In the genomic region with DNA sequence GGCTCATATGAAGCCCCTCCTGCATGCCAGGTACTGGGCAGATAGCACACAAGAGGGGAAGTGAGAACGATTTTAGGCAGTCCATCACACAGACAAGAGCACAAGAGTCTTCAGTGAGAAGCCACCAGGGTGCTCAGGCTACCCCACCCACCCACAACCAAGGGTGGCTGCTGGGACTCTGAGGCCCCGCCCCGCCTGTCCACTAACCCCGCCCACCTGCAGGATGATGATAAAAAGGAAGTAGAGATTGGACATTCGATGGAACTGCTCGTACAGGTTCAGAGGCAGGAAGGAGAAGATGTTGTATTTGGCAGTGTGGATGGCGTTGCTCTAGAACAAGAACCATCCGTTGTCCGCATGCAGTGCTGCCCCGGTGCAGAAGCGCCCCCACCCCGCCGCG, we compare ENCODE assay signal across 8 mouse cellular contexts. TPM values are rescaled to one million over a fixed set of nuclear protein-coding genes. Genes with fewer than 3 reads are reported as not detected.
DNase-seq lines count a peak whose midpoint lies in the region; ATAC-seq and TF ChIP-seq lines count a peak whose summit lies in the region.

No protein-coding gene starts in this region.

- H3K4me3 ChIP-seq in heart, embryonic 11.5 days (ENCODE audit: low read depth, low read length): peak overlapping the region; percentile 13
- H3K4me3 ChIP-seq in G1E (ENCODE audit: low read depth, low read length): peak overlapping the region; percentile 69
- no peak overlapping the region for H3K4me3 ChIP-seq in midbrain, embryonic 14.5 days (replicated peaks; ENCODE audit: low read depth, low read length)

- ATAC-seq in heart, embryonic 11.5 days (replicated peaks; ENCODE audit: insufficient number of reproducible peaks, low FRiP score, low TSS enrichment): no peak
- no peak for ATAC-seq in G1E (ENCODE audit: extremely low read depth, insufficient number of reproducible peaks, low FRiP score, poor library complexity, severe bottlenecking)
- peak; percentile 45 for ATAC-seq in granulocyte monocyte progenitor cell, adult 5-6 weeks (replicated peaks; ENCODE audit: poor library complexity, severe bottlenecking)
- no peak for ATAC-seq in midbrain, embryonic 14.5 days (ENCODE audit: low FRiP score, low TSS enrichment)

- intact Hi-C loops in gastrocnemius, postnatal 36 days (cut with DNase I): no loop called here

- peak overlapping the region; percentile 6; the same call in 1 of the 2 replicates for H3K9ac ChIP-seq in heart, embryonic 11.5 days (ENCODE audit: low read depth, low read length)
- no peak overlapping the region for H3K9ac ChIP-seq in midbrain, embryonic 14.5 days (replicated peaks; ENCODE audit: low read length)

- H3K4me1 ChIP-seq in heart, embryonic 11.5 days (ENCODE audit: control insufficient read depth, insufficient read depth, low read length): peaks cover 5% of the 10 kb centered on the region; the same call in 1 of the 2 replicates
- H3K4me1 ChIP-seq in G1E (ENCODE audit: insufficient read depth, low read depth, low read length): peaks cover 59% of the 10 kb centered on the region
- no peaks in the 10 kb centered on the region for H3K4me1 ChIP-seq in midbrain, embryonic 14.5 days (ENCODE audit: control insufficient read depth, insufficient read depth, low read length)

- H3K27me3 ChIP-seq in heart, embryonic 11.5 days (ENCODE audit: control insufficient read depth, insufficient read depth, low read length): peaks cover 26% of the 10 kb centered on the region
- peaks cover 62% of the 10 kb centered on the region for H3K27me3 ChIP-seq in G1E (ENCODE audit: insufficient read depth, low read length)
- peaks cover 7% of the 10 kb centered on the region; the same call in 1 of the 2 replicates for H3K27me3 ChIP-seq in midbrain, embryonic 14.5 days (ENCODE audit: control insufficient read depth, insufficient read depth, low read length)

- no peaks in the 10 kb centered on the region for H3K36me3 ChIP-seq in heart, embryonic 11.5 days (ENCODE audit: control insufficient read depth, insufficient read depth, low read length)
- peaks cover under 1% of the 10 kb centered on the region for H3K36me3 ChIP-seq in G1E (replicated peaks)
- no peaks in the 10 kb centered on the region for H3K36me3 ChIP-seq in midbrain, embryonic 14.5 days (ENCODE audit: control insufficient read depth, insufficient read depth, low read length)

- TF ChIP-seq CTCF in G1E (IDR thresholded peaks at IDR 0.05; ENCODE audit: low read depth, low read length): no peak

- DNase-seq in heart, adult 9 months (ENCODE audit: low spot score in 2 of 2): no peak
- peak; percentile 71 for DNase-seq in G1E (ENCODE audit: low spot score)
- no peak for DNase-seq in midbrain, embryonic 14.5 days
- no peak for DNase-seq in gastrocnemius, postnatal 36 days
- no peak for DNase-seq in gastrocnemius, adult 8-10 months (ENCODE audit: low spot score in 2 of 2)
- no peak for DNase-seq in urinary bladder, postnatal 36 days (ENCODE audit: low spot score in 2 of 2)

- no peak overlapping the region for H3K27ac ChIP-seq in heart, embryonic 11.5 days (ENCODE audit: low read depth, low read length)
- no peak overlapping the region for H3K27ac ChIP-seq in midbrain, embryonic 14.5 days (replicated peaks; ENCODE audit: low read depth, low read length)

- WGBS in heart, embryonic 11.5 days (ENCODE audit: insufficient replicate concordance): 10% methylated on average over 14 of the region's 14 CpGs
- WGBS in midbrain, embryonic 14.5 days: 13% methylated on average over 14 of the region's 14 CpGs

- H3K9me3 ChIP-seq in heart, embryonic 11.5 days (replicated peaks; ENCODE audit: control insufficient read depth, low read length): no peaks in the 10 kb centered on the region
- no peaks in the 10 kb centered on the region for H3K9me3 ChIP-seq in G1E (replicated peaks)
- H3K9me3 ChIP-seq in midbrain, embryonic 14.5 days (ENCODE audit: control insufficient read depth, low read length): no peaks in the 10 kb centered on the region

- peak overlapping the region; percentile 42 for H3K4me2 ChIP-seq in heart, embryonic 11.5 days
- peak overlapping the region; percentile 6; the same call in 1 of the 2 replicates for H3K4me2 ChIP-seq in midbrain, embryonic 14.5 days (ENCODE audit: low read length)

RNA-seq across cellular contexts. Expression of a gene that starts 3.9 kb away (rescaled TPM):
- polyA plus RNA-seq in heart, embryonic 11.5 days (2014; fragmentation: Nextera tagmentation; extraction: Ambion mirVana): 0.09 TPM in 1 of 2 replicates, not detected in the other
- not detected in 2 replicates for total RNA-seq in G1E (2014; fragmentation: Nextera tagmentation)
- 0.05 and 0.06 TPM in 2 replicates for total RNA-seq in G1E (2017)
- polyA plus RNA-seq in G1E (2012): 0.02 TPM in 1 of 2 replicates, not detected in the other
- total RNA-seq in granulocyte monocyte progenitor cell, adult 5-6 weeks (2014; fragmentation: Nextera tagmentation): 0.64 TPM in 1 of 2 replicates, not detected in the other
- not detected in 2 replicates for total RNA-seq in granulocyte monocyte progenitor cell, adult 5-6 weeks (2017)
- polyA plus RNA-seq in midbrain, embryonic 14.5 days (2014; fragmentation: Nextera tagmentation; extraction: Ambion mirVana): 0.76 and 0.78 TPM in 2 replicates
- total RNA-seq in gastrocnemius, postnatal 36 days (2021): not detected
- total RNA-seq in gastrocnemius, adult 8-10 months (2022): not detected

RNA-seq across cellular contexts. Expression of a gene that starts 26.3 kb away (rescaled TPM):
- polyA plus RNA-seq in heart, embryonic 11.5 days (2014; fragmentation: Nextera tagmentation; extraction: Ambion mirVana): 18.0 and 18.1 TPM in 2 replicates
- 62.1 and 68.3 TPM in 2 replicates for total RNA-seq in G1E (2014; fragmentation: Nextera tagmentation)
- total RNA-seq in G1E (2017): 10.9 and 14.3 TPM in 2 replicates
- 148 and 173 TPM in 2 replicates for polyA plus RNA-seq in G1E (2012)
- total RNA-seq in granulocyte monocyte progenitor cell, adult 5-6 weeks (2014; fragmentation: Nextera tagmentation): 43.7 and 48.2 TPM in 2 replicates
- 17.5 and 28.8 TPM in 2 replicates for total RNA-seq in granulocyte monocyte progenitor cell, adult 5-6 weeks (2017)
- 31.7 and 34.2 TPM in 2 replicates for polyA plus RNA-seq in midbrain, embryonic 14.5 days (2014; fragmentation: Nextera tagmentation; extraction: Ambion mirVana)
- 1 to 10 TPM; 8.8 to 9.7 TPM for total RNA-seq in gastrocnemius, postnatal 36 days (2021)
- total RNA-seq in gastrocnemius, adult 8-10 months (2022): 10 to 100 TPM in 2 of 4 experiments, 1 to 10 TPM in 2; 8.5 to 11.1 (median 10.1) TPM

RNA-seq across cellular contexts. Expression of a gene that starts 40.4 kb away (rescaled TPM):
- polyA plus RNA-seq in heart, embryonic 11.5 days (2014; fragmentation: Nextera tagmentation; extraction: Ambion mirVana): 0.04 TPM in 1 of 2 replicates, not detected in the other
- total RNA-seq in G1E (2014; fragmentation: Nextera tagmentation) (not detected in 2 replicates), G1E (2017) (0.06 and 0.11 TPM in 2 replicates)
- polyA plus RNA-seq in G1E (2012): not detected in 2 replicates
- total RNA-seq in granulocyte monocyte progenitor cell, adult 5-6 weeks (2014; fragmentation: Nextera tagmentation): not detected in 2 replicates
- not detected in 2 replicates for total RNA-seq in granulocyte monocyte progenitor cell, adult 5-6 weeks (2017)
- 2.2 and 2.4 TPM in 2 replicates for polyA plus RNA-seq in midbrain, embryonic 14.5 days (2014; fragmentation: Nextera tagmentation; extraction: Ambion mirVana)
- total RNA-seq in gastrocnemius, postnatal 36 days (2021): not detected
- total RNA-seq in gastrocnemius, adult 8-10 months (2022): not detected

RNA-seq across cellular contexts. Expression of a gene that starts 42.0 kb away (rescaled TPM):
- 4.9 and 5.5 TPM in 2 replicates for polyA plus RNA-seq in heart, embryonic 11.5 days (2014; fragmentation: Nextera tagmentation; extraction: Ambion mirVana)
- 10.8 and 14.0 TPM in 2 replicates for total RNA-seq in G1E (2014; fragmentation: Nextera tagmentation)
- total RNA-seq in G1E (2017): 6.1 and 8.1 TPM in 2 replicates
- polyA plus RNA-seq in G1E (2012): 105 and 141 TPM in 2 replicates
- total RNA-seq in granulocyte monocyte progenitor cell, adult 5-6 weeks (2014; fragmentation: Nextera tagmentation): 9.3 and 10.1 TPM in 2 replicates
- 2.8 and 6.8 TPM in 2 replicates for total RNA-seq in granulocyte monocyte progenitor cell, adult 5-6 weeks (2017)
- 4.9 and 5.0 TPM in 2 replicates for polyA plus RNA-seq in midbrain, embryonic 14.5 days (2014; fragmentation: Nextera tagmentation; extraction: Ambion mirVana)
- total RNA-seq in gastrocnemius, postnatal 36 days (2021): 1 to 10 TPM; 1.5 TPM
- total RNA-seq in gastrocnemius, adult 8-10 months (2022): 1 to 10 TPM; 1.1 to 2.0 (median 1.3) TPM

RNA-seq across cellular contexts. Expression of a gene that starts 55.1 kb away (rescaled TPM):
- polyA plus RNA-seq in heart, embryonic 11.5 days (2014; fragmentation: Nextera tagmentation; extraction: Ambion mirVana): 94.3 and 100 TPM in 2 replicates
- total RNA-seq in G1E (2014; fragmentation: Nextera tagmentation) (12.4 and 14.6 TPM in 2 replicates), G1E (2017) (37.8 and 44.0 TPM in 2 replicates)
- polyA plus RNA-seq in G1E (2012): 574 and 928 TPM in 2 replicates
- 27.7 and 36.2 TPM in 2 replicates for total RNA-seq in granulocyte monocyte progenitor cell, adult 5-6 weeks (2014; fragmentation: Nextera tagmentation)
- 24.2 and 33.5 TPM in 2 replicates for total RNA-seq in granulocyte monocyte progenitor cell, adult 5-6 weeks (2017)
- 128 and 151 TPM in 2 replicates for polyA plus RNA-seq in midbrain, embryonic 14.5 days (2014; fragmentation: Nextera tagmentation; extraction: Ambion mirVana)
- total RNA-seq in gastrocnemius, postnatal 36 days (2021): 10 to 100 TPM; 52.5 to 62.7 TPM
- 10 to 100 TPM; 70.5 to 80.7 (median 77.3) TPM for total RNA-seq in gastrocnemius, adult 8-10 months (2022)
